In the genomic region with DNA sequence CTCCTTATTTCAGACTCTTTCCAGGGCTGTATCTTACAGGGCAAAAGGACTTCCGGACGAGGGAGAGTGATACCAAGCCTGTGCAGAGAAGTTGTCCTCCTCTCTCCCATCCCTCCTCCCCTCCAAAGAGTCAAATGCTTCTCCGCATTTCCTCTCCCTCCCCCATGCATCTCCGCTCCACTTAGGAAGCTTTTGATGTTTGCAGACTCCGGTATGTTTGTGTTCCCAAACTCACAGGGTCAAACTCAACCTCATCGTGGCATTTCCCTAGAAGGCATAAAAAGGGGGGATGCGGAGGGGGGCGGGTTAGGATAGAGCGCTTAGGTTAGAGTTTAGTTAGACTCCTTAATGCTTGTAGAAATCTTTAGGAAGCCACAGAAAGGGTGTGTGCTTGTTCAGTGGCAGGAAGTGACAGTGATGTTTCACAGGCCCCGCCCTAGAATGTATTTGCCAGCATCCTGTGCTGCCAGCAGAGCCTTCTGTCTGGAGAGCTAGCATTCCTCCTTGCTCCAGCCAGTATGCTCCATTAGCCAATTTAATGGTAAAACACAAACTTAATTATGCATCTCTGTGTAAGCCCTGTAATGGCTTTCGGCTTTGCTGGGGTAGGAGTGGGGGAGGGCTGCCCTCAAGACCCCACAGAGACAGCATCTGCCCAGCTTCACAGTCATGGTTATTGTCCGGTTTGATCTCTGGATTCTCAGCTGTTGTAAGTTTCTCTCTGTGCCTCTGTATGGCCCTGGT, we compare ENCODE assay signal across 8 mouse cellular contexts. TPM values are rescaled to one million over a fixed set of nuclear protein-coding genes. Genes with fewer than 3 reads are reported as not detected.
A peak's percentile ranks its signal among the peaks of the same experiment; 100 is the strongest.
DNase-seq lines count a peak whose midpoint lies in the region; ATAC-seq and TF ChIP-seq lines count a peak whose summit lies in the region.

No protein-coding gene starts in this region.

- H3K4me3 ChIP-seq in heart, postnatal 0 days (ENCODE audit: low read depth, low read length) = peak overlapping the region; percentile 32

- H3K36me3 ChIP-seq in heart, postnatal 0 days (replicated peaks; ENCODE audit: control insufficient read depth, insufficient read depth, low read length) = no peaks in the 10 kb centered on the region

- H3K4me2 ChIP-seq in heart, postnatal 0 days (ENCODE audit: low read depth, low read length) = peak overlapping the region; percentile 51

- H3K9ac ChIP-seq in heart, postnatal 0 days (replicated peaks; ENCODE audit: low read depth, low read length) = no peak overlapping the region

- DNase-seq in MN1 (ENCODE audit: low spot score) = peak; percentile 93
- DNase-seq in heart, postnatal 0 days (ENCODE audit: low spot score) = peak; percentile 63
- DNase-seq in layer of hippocampus, adult 8-10 months (ENCODE audit: low spot score in 2 of 2) = peak; percentile 14 to 32
- DNase-seq in spleen, adult 18-20 months = peak; percentile 18 to 24
- DNase-seq in urinary bladder, postnatal 4 days (ENCODE audit: low spot score in 2 of 2) = no peak

- peaks cover 21% of the 10 kb centered on the region for H3K27me3 ChIP-seq in heart, postnatal 0 days (ENCODE audit: control insufficient read depth, insufficient read depth, low read length)

- ATAC-seq in CD4-positive, CD25-positive, alpha-beta regulatory T cell, adult 4 months = peak; percentile 98
- ATAC-seq in erythroblast, adult 5-6 weeks (replicated peaks; ENCODE audit: low FRiP score, poor library complexity, severe bottlenecking) = peak; percentile 93
- peak; percentile 75 for ATAC-seq in heart, postnatal 0 days (ENCODE audit: insufficient read depth, low read depth)
- ATAC-seq in megakaryocyte, adult 5-6 weeks (ENCODE audit: poor library complexity, severe bottlenecking) = peak; percentile 92

- H3K4me1 ChIP-seq in heart, postnatal 0 days (ENCODE audit: control insufficient read depth, insufficient read depth) = no peaks in the 10 kb centered on the region

- no peak for TF ChIP-seq EP300 in heart, postnatal 0 days (IDR thresholded peaks at IDR 0.05; ENCODE audit: low read depth)

- H3K9me3 ChIP-seq in heart, postnatal 0 days (replicated peaks; ENCODE audit: control insufficient read depth, low read length) = no peaks in the 10 kb centered on the region

- no peak for TF ChIP-seq CTCF in heart, postnatal 0 days (IDR thresholded peaks at IDR 0.05; ENCODE audit: low read depth)

- H3K27ac ChIP-seq in heart, postnatal 0 days (ENCODE audit: low read depth) = peak overlapping the region; percentile 45

- WGBS in heart, postnatal 0 days = 6% methylated on average over 12 of the region's 12 CpGs

RNA-seq across cellular contexts. Expression of a gene that starts 18.6 kb away (rescaled TPM):
- 1 to 10 TPM in 1 of 2 experiments, under 1 TPM in 1; 0.86 to 2.3 TPM for polyA plus RNA-seq in CD4-positive, CD25-positive, alpha-beta regulatory T cell, adult 4 months (2017; shearing (Covaris generic))
- 36.1 and 38.2 TPM in 2 replicates for total RNA-seq in erythroblast, adult 5-6 weeks (2015; ENCODE audit: low replicate concordance)
- 48.5 and 59.8 TPM in 2 replicates for total RNA-seq in erythroblast, adult 5-6 weeks (2017; ENCODE audit: low replicate concordance)
- 4.7 TPM in 1 of 2 replicates, not detected in the other for total RNA-seq in heart, postnatal 0 days (2014; rRNA removed; ENCODE audit: low replicate concordance)
- 1.1 and 1.5 TPM in 2 replicates for polyA plus RNA-seq in heart, postnatal 0 days (2015; fragmentation: Nextera tagmentation; extraction: Ambion mirVana)
- under 1 TPM; 0.17 to 0.34 (median 0.25) TPM for total RNA-seq in layer of hippocampus, adult 8-10 months (2022)
- total RNA-seq in megakaryocyte, adult 5-6 weeks (2015) = 38.3 and 42.7 TPM in 2 replicates
- total RNA-seq in megakaryocyte, adult 5-6 weeks (2017) = 29.6 and 34.7 TPM in 2 replicates

Comparison
In these comparisons a context has a peak if more than half of its experiments do, and no peak if none do; other contexts are left out.
1. DNase-seq: peak in MN1 (single experiment), heart, postnatal 0 days (single experiment), layer of hippocampus, adult 8-10 months (2 of 2) and spleen, adult 18-20 months (2 of 2); none in urinary bladder, postnatal 4 days (0 of 2).
2. Peak in every context shown above with its lines, with median percentiles within 50 percentile points of each other: ATAC-seq.